Mouse (Mus musculus): ENCODE data around the gene Zbtb16. TPM values are rescaled to one million over a fixed set of nuclear protein-coding genes. Genes with fewer than 3 reads are reported as not detected.

Zbtb16 gene
- total RNA-seq, 2 experiments from 2014 or later, result 108 to 116 TPM

GRCm38 (mm10) chr9:48745347-48746119 lies 90.5 kb downstream of the Zbtb16 start:
- no peak for DNase-seq (ENCODE audit: low spot score)

DNA sequence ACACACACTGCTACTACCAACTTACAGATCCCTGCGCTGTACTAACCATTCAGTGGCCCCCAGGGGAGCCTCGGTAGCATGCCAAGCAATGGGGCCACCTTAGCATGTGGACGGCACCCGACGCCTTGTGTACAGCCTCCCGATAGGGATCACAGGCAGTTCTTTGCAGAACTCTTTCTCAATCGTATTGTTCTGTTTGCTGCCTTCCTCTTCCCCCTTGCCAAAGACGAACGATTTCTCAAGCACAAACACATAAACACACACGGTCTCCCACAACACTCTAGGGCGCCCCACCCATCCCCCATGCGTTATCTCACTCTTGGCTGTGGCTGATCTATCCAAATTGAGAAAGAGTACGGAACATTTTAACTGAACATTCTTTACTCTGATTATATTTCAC lies 91.1 kb downstream of the Zbtb16 start:
- peak; percentile 93 for DNase-seq (ENCODE audit: low spot score)

- no peak for DNase-seq (ENCODE audit: low spot score)
Observed at GRCm38 (mm10) chr9:48744451-48744850, 91.6 kb downstream of the Zbtb16 start.

GRCm38 (mm10) chr9:48743338-48744285 lies 92.4 kb downstream of the Zbtb16 start:
- DNase-seq (ENCODE audit: low spot score), result no peak

DNA sequence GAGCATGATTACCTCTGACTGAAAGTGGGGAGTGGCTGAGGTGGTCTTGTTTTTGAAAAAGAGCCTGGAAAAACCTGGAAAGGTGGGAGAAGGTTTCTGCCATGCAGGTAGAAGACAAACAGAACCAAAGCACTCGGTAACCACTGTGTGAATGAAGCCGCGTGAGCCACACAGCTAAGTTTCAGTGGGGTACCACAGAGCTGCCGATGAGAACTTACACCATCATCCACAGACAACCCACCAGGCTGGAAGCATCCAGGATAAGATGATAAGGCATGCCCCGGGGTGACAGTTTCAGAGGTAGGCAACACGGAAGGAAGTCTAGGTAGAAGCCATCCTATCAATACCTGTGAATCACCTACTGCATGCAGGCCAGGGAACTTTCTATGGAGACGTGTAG lies 93.9 kb downstream of the Zbtb16 start:
- DNase-seq (ENCODE audit: low spot score), result no peak

DNA sequence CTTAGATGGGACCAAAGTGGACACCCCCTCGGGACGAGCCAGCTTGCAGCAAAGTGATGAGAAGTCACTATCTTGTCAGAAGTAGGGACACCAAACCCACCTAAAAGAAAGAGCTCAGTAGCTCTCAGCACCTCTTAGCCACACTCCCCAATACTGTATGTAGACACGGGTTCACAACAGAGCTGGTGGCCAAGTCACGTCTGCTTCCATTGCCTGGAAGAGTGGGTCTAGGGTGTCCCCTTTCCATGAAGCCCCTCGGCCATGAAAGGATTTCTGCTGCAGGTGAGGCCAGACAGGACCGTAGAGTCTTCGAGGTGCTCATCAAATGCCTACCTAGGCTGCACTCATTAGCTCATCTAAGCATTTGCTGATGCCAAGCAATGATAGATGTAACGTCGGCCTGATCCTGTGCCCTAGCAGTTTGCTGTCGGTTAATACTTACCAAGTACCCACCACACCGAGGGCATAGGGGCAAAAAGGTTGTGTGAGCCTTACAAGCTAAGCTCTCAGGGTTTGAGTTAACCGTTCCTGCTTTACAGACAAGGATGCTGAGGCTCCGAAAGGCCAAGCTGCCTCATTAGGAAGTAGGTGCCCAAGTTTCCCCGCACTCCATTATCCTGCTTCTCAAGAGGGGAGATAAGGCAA lies 94.5 kb downstream of the Zbtb16 start:
- DNase-seq (ENCODE audit: low spot score), result no peak

GRCm38 (mm10) chr9:48740732-48741255 lies 95.2 kb downstream of the Zbtb16 start:
- DNase-seq (ENCODE audit: low spot score), result no peak

GRCm38 (mm10) chr9:48740098-48740505 lies 95.9 kb downstream of the Zbtb16 start:
- DNase-seq (ENCODE audit: low spot score), result peak; percentile 98

- no peak for DNase-seq (ENCODE audit: low spot score)
Observed at GRCm38 (mm10) chr9:48738795-48739476, 97.1 kb downstream of the Zbtb16 start.

DNA sequence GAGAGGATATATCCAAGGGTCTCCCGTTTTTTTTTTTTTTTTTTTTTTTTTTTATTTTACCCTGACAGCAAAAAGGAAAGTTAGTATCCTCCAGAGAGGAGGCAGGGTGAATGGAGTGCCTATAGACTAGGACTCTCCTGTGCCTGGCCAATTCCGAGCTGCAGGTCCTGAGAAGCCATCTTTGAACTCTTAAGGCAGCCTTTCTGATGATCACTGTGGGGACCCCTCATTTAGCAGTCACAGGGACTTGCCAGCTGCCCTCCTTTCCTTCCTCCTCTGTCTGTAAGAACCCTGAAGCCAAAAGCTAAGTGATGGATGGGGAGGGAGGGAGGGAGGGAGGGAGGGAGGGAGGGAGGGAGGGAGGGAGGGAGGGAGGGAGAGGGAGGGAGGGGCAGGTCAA lies 98.1 kb downstream of the Zbtb16 start:
- DNase-seq (ENCODE audit: low spot score), result no peak

DNA sequence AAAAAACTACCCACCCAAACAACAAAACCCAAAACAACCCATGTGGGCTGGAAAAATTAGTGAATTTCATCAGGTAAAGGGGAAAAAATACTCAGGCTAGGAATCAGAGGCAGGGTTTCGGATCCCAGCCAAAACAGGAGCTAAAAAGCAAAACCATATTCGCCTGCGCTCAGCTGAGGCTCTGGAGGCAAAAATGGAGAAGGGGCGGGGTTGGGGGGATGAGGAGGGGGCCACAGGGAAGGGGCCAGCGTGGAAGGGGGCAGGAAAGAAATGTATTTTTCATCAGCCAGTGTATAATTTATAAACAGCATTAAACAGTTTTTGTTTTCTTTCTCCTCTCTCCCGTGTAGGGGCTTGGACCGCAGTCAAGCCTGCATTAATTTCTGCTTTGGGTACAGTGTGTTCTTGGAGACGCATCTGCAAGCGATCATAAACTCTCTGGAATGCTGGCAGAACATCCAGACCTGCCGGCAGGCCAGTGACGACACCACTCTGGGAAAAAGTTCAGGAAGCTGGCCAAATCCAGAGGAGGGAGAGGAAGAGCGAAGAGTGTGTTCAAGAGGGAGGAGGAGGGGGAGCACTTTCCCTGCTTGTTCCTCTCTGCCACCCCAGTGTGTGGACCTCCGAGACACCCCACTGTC lies 98.7 kb downstream of the Zbtb16 start:
- DNase-seq (ENCODE audit: low spot score), result peak; percentile 99

GRCm38 (mm10) chr9:48736361-48737209 lies 99.4 kb downstream of the Zbtb16 start:
- DNase-seq (ENCODE audit: low spot score), result peak; percentile 79

DNA sequence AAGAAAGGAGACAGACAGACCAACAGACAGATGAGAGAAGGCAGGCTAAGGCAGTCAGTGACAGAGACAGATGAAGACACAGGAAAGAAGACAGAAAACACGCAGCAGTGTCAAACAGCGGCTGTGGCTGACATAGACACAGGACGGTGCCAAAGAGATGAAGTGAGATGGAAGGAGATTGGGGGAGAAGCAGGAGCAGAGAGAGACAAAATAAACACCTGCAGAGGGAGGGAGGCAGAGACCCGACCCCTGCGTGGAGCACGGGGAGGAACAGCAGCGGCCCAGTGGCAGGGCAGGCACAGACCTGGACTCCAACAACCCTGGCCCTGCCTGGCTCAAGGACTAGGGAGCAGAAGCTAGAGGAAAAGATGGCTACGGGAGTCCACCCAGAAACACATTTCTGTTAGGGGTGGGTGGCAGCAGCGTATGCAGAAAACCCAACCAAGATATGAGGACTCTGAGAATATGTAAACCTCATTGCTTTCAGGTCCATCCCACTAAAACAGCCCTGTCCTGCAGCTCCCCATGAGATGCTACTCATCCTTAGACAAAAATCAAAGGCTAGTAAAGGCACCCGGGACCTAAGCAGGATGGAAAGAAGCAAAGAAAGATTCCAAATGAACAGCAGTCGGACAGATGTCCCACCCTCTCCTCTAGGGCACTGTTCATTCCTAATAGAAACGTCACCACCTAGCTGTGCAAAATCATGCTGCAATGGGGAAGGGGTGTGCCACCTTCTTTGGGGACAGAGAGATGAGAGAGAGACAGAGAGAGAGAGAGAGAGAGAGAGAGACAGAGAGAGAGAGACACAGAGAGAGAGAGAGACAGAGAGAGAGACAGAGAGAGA lies 100.3 kb downstream of the Zbtb16 start:
- no peak for DNase-seq (ENCODE audit: low spot score)

GRCm38 (mm10) chr9:48734725-48735465 lies 101.1 kb downstream of the Zbtb16 start:
- DNase-seq (ENCODE audit: low spot score), result no peak

GRCm38 (mm10) chr9:48733817-48734544 lies 102.0 kb downstream of the Zbtb16 start:
- peak; percentile 87 for DNase-seq (ENCODE audit: low spot score)

GRCm38 (mm10) chr9:48733083-48733482 lies 102.9 kb downstream of the Zbtb16 start:
- no peak for DNase-seq (ENCODE audit: low spot score)
